ENCODE assay signal across 12 mouse cellular contexts in genomic region chr14:101853722-101854121, GRCm38 (mm10).
A peak's percentile ranks its signal among the peaks of the same experiment; 100 is the strongest.
DNase-seq lines count a peak whose midpoint lies in the region; TF ChIP-seq lines count a peak whose summit lies in the region.
"Had no signal": no experiment of that assay in that cellular context is flagged by ENCODE, and none has a peak within 500 bp of the region (broad histone marks: within the 10 kb centered on the region; RNA-seq: fewer than 3 reads in every experiment).

No protein-coding gene starts in this region.

- TF ChIP-seq POLR2A in heart, adult 2 months (IDR thresholded peaks at IDR 0.05; ENCODE audit: insufficient read depth, low read depth, low read length) = no peak

- H3K9ac ChIP-seq in heart, adult 2 months (ENCODE audit: low read depth, low read length) = no peak overlapping the region
- H3K9ac ChIP-seq: forebrain, embryonic 12.5 days; lung, embryonic 14.5 days had no signal

- peaks cover 12% of the 10 kb centered on the region for H3K4me1 ChIP-seq in heart, adult 2 months (ENCODE audit: control insufficient read depth, insufficient read depth, low read length)
- H3K4me1 ChIP-seq: forebrain, embryonic 12.5 days; megakaryocyte, embryonic 14.5 days had no signal

- H3K36me3 ChIP-seq in heart, adult 2 months (ENCODE audit: control insufficient read depth, insufficient read depth, low read length) = peaks cover 24% of the 10 kb centered on the region
- H3K36me3 ChIP-seq in C2C12 (ENCODE audit: control insufficient read depth, insufficient read depth) = no peaks in the 10 kb centered on the region
- H3K36me3 ChIP-seq: forebrain, embryonic 12.5 days had no signal

- H3K79me3 ChIP-seq in C2C12 (ENCODE audit: low read depth) = no peaks in the 10 kb centered on the region

- no peak for TF ChIP-seq CTCF in heart, adult 2 months (IDR thresholded peaks at IDR 0.05)
- TF ChIP-seq CTCF in C2C12 (IDR thresholded peaks at IDR 0.05; ENCODE audit: control insufficient read depth, insufficient read depth, insufficient read length) = no peak

- no peak overlapping the region for H3ac ChIP-seq in C2C12 (ENCODE audit: control insufficient read depth, insufficient read length, low read depth)

- WGBS in heart, adult 2 months = 23% methylated on average over 4 of the region's 4 CpGs

- H3K27me3 ChIP-seq in heart, adult 2 months (ENCODE audit: control insufficient read depth, insufficient read depth, low read length) = no peaks in the 10 kb centered on the region
- H3K27me3 ChIP-seq in C2C12 (ENCODE audit: control insufficient read depth, insufficient read depth, insufficient read length) = no peaks in the 10 kb centered on the region
- H3K27me3 ChIP-seq: forebrain, embryonic 12.5 days; megakaryocyte, embryonic 14.5 days had no signal

- H3K79me2 ChIP-seq in heart, adult 2 months (replicated peaks; ENCODE audit: control insufficient read depth, insufficient read depth, low read length) = peaks cover 3% of the 10 kb centered on the region
- H3K79me2 ChIP-seq in C2C12 (ENCODE audit: control insufficient read depth, insufficient read depth) = no peaks in the 10 kb centered on the region

- peak overlapping the region; percentile 62 for H3K27ac ChIP-seq in heart, adult 2 months
- H3K27ac ChIP-seq: forebrain, embryonic 12.5 days had no signal

- no peak for DNase-seq in heart, adult 2 months
- no peak for DNase-seq in heart, adult 9 months (ENCODE audit: low spot score in 2 of 2)
- DNase-seq in kidney, adult 9 months = peak; percentile 81
- peak; percentile 63 for DNase-seq in skeletal muscle tissue, adult 2 months (ENCODE audit: low read depth, low spot score)
- no peak for DNase-seq in left cerebral cortex, adult 11 months (ENCODE audit: low spot score)
- DNase-seq in spleen, postnatal 4 days (ENCODE audit: low spot score in 2 of 2) = no peak
- DNase-seq in c-Kit-positive CD71-positive TER-119-positive erythroid progenitor cells, embryonic 14.5 days (ENCODE audit: low spot score) = no peak
- DNase-seq: cerebellum, adult 18-20 months; lung, embryonic 14.5 days had no signal

- intact Hi-C loops in heart, adult 2 months (cut with DNase I) = no loop called here

- H3K4me3 ChIP-seq in heart, adult 2 months = no peak overlapping the region
- H3K4me3 ChIP-seq in C2C12 (ENCODE audit: insufficient read depth, poor library complexity, severe bottlenecking) = no peak overlapping the region
- H3K4me3 ChIP-seq: forebrain, embryonic 12.5 days; megakaryocyte, embryonic 14.5 days had no signal

- TF ChIP-seq EP300 in heart, adult 2 months (IDR thresholded peaks at IDR 0.05; ENCODE audit: insufficient read depth, low read depth, low read length) = no peak

TF ChIP-seq in C2C12, 6 proteins besides CTCF, POLR2A, EP300 and RAD21:
- no peak for TF ChIP-seq FOSL1 (IDR thresholded peaks at IDR 0.05; ENCODE audit: insufficient read depth, low read length, poor library complexity, severe bottlenecking)
- peak; percentile 15 for TF ChIP-seq MYOD1 (IDR thresholded peaks at IDR 0.05; ENCODE audit: control insufficient read depth, insufficient read length, low read depth)

Comparison
In these comparisons a context has a peak if more than half of its experiments do, and no peak if none do; other contexts are left out.
1. DNase-seq: peak in kidney, adult 9 months (single experiment) and skeletal muscle tissue, adult 2 months (single experiment); none in heart, adult 2 months (0 of 2), heart, adult 9 months (0 of 2), left cerebral cortex, adult 11 months (single experiment), spleen, postnatal 4 days (0 of 2) and c-Kit-positive CD71-positive TER-119-positive erythroid progenitor cells, embryonic 14.5 days (single experiment).